Mouse (Mus musculus): ENCODE results near the gene Gm28635. TPM values are rescaled to one million over a fixed set of nuclear protein-coding genes. Genes with fewer than 3 reads are reported as not detected.

The Gm28635 gene
- total RNA-seq, 2 experiments from 2014 or later = 4.1 to 4.8 TPM

GRCm38 (mm10) chr2:84592801-84593200 lies 85.0 kb downstream of the Gm28635 start:
- DNase-seq (ENCODE audit: low spot score in 2 of 2) = no peak

DNA sequence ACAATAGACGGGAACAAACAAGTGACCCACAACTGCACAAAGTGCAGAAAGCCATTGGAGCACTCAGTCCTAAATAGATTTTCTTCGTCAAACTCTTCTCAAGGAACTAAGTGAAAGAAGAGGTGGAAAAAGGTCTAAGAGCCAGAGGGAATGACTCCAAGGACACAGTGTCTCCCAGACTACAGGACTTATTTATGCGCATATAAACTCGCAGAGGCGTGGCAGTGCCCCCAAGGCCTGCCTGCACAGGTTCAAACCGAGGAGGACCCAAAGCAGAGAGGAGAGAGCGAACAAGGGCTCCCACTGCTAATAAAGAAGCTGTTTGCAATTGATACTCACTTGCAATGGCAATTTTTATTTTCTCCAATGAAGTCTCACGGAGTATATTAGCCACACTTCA lies 92.1 kb downstream of the Gm28635 start:
- DNase-seq (ENCODE audit: low spot score in 2 of 2) = no peak

DNA sequence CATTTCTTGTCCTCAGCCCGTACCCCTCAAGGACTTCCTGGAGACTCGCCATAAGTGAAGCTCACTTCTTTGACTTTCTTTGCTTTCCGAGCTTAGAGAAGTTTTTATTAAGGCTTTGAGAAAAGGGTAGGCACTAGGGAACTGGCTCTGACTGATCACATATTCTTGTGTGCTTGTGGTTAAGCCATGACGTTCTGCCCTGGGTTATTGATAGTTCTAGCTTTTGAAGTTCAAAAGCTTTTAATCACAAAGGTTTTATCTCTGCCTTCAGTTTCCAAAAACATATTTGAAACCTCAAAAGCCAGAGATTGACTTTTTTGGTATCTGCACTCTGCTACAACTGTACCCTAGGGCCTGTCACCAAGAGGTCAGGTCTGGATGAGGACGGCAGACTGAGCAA lies 95.6 kb downstream of the Gm28635 start:
- no peak for DNase-seq (ENCODE audit: low spot score in 2 of 2)

- no peak for DNase-seq (ENCODE audit: low spot score in 2 of 2)
Measured at GRCm38 (mm10) chr2:84581208-84581607, 96.6 kb downstream of the Gm28635 start.

- DNase-seq (ENCODE audit: low spot score in 2 of 2) = no peak
Measured at GRCm38 (mm10) chr2:84579311-84579710, 98.5 kb downstream of the Gm28635 start.

DNA sequence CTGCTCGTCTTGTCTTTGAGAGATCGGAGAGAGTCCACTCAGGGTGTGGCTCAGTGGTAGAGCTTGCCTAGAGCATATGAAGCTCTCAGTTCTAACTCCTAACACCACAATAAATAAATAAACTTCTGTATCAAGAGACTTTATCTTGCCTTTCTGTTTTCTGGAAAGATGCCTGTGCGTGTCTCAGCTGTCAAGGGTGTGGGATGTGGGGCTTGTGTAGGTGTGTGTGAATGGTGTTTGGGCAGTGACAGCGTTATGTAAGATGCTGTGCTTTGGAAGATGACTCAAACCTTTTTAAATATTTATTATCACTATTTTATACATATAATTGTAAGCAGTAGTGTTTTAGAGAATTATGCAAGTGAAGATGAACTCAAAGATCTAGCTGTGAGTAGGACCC lies 103.7 kb downstream of the Gm28635 start:
- DNase-seq (ENCODE audit: low spot score in 2 of 2) = no peak

DNA sequence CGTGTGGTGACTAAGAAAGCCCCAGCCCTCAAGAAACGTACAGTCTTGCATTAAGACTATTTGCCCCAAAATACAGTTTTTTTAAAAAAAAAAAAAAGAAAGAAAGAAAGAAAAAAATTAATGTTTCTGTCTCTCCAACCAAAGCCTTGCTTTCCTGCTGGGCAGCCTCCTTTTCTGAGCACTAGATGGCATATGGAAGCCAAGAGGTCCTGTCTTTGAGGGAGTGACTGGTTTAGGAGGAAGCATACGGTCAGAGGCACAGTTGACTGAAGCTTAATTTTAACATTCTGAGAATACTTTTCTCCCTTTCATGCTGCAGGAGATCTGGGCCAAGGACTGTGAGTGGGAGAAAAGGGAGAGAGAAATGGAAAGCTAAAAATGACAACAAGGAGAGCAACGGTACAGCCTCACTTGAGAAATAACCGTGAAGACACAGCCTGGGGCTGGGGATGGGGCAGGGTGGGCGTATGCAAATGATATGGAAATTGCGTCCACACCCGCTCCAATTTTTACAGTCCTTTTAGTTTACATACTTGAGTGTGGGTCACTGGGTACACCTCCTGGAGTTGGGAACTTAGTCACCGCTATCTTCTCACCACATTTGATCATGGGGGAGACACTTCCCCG lies 120.8 kb downstream of the Gm28635 start:
- no peak for DNase-seq (ENCODE audit: low spot score in 2 of 2)

Other genes with a start within 250 kb of the Gm28635 start
- gene Tfpi, start 201.3 kb downstream of the Gm28635 start, total RNA-seq (2021) = 1 to 10 TPM; 7.9 TPM
- 10 to 100 TPM; 62.2 to 63.7 TPM for gene Ctnnd1, start 27.3 kb downstream of the Gm28635 start, total RNA-seq (2021)
- gene Btbd18, start 19.0 kb downstream of the Gm28635 start, total RNA-seq (2021) = not detected
- 10 to 100 TPM; 58.8 to 67.6 TPM for gene Selenoh, start 7.3 kb downstream of the Gm28635 start, total RNA-seq (2021)
- gene Med19, start 361 bp upstream of the Gm28635 start, total RNA-seq (2021) = 10 to 100 TPM; 33.0 to 38.8 TPM
- 100 to 1,000 TPM; 180 to 184 TPM for gene Tmx2, start 1.1 kb upstream of the Gm28635 start, total RNA-seq (2021)
- gene Zdhhc5, start 37.1 kb upstream of the Gm28635 start, total RNA-seq (2021) = 10 to 100 TPM; 34.3 to 34.4 TPM
- gene Clp1, start 49.3 kb upstream of the Gm28635 start, total RNA-seq (2021) = 1 to 10 TPM; 7.4 to 9.5 TPM
- 10 to 100 TPM; 19.7 to 19.9 TPM for gene Ypel4, start 56.0 kb upstream of the Gm28635 start, total RNA-seq (2021)
- gene Gm19426, start 65.6 kb upstream of the Gm28635 start, total RNA-seq (2021) = 1 to 10 TPM; 5.4 to 6.3 TPM
- gene Serping1, start 97.4 kb upstream of the Gm28635 start, total RNA-seq (2021) = 10 to 100 TPM in 1 of 2 experiments, 1 to 10 TPM in 1; 9.6 to 10.1 TPM
- gene Ube2l6, start 120.8 kb upstream of the Gm28635 start, total RNA-seq (2021) = 1 to 10 TPM; 7.9 to 8.5 TPM
- not detected for gene Smtnl1, start 144.6 kb upstream of the Gm28635 start, total RNA-seq (2021)
- 10 to 100 TPM; 58.7 to 64.2 TPM for gene Timm10, start 149.0 kb upstream of the Gm28635 start, total RNA-seq (2021)
- under 1 TPM; 0.27 to 0.75 TPM for gene Slc43a1, start 160.8 kb upstream of the Gm28635 start, total RNA-seq (2021)
- gene Rtn4rl2, start 208.7 kb upstream of the Gm28635 start, total RNA-seq (2021) = 100 to 1,000 TPM; 108 to 116 TPM